Mouse (Mus musculus) frontal cortex, postnatal 10 days (tissue): ENCODE results near the gene Dhrs3.

Experiments
- DNase-seq, 2 experiments: peaks; one replicate each; pipeline ENCODE4 v3.0.0; 2022; ENCODE audit warnings: low spot score in 2 of 2, mixed read lengths in 1 of 2

Dhrs3 gene

GRCm38 (mm10) chr4:144939847-144940411 is 47.3 kb downstream of the Dhrs3 start:
- no peak for DNase-seq

- no peak for DNase-seq
Measured at GRCm38 (mm10) chr4:144940796-144941462, 48.3 kb downstream of the Dhrs3 start.

GRCm38 (mm10) chr4:144942433-144942832 is 49.8 kb downstream of the Dhrs3 start:
- DNase-seq, result no peak

GRCm38 (mm10) chr4:144943273-144943672 is 50.6 kb downstream of the Dhrs3 start:
- DNase-seq, result no peak

- DNase-seq, result no peak
Measured at GRCm38 (mm10) chr4:144947738-144948390, 55.2 kb downstream of the Dhrs3 start.

- no peak for DNase-seq
Measured at GRCm38 (mm10) chr4:144949441-144950326, 57.1 kb downstream of the Dhrs3 start.

GRCm38 (mm10) chr4:144950327-144950711 is 57.7 kb downstream of the Dhrs3 start:
- no peak for DNase-seq

GRCm38 (mm10) chr4:144950883-144951282 is 58.3 kb downstream of the Dhrs3 start:
- DNase-seq, result no peak

- no peak for DNase-seq
Measured at GRCm38 (mm10) chr4:144951859-144952258, 59.2 kb downstream of the Dhrs3 start.

- DNase-seq, result no peak
Measured at GRCm38 (mm10) chr4:144953421-144953820, 60.8 kb downstream of the Dhrs3 start.

GRCm38 (mm10) chr4:144955863-144956262 is 63.2 kb downstream of the Dhrs3 start:
- no peak for DNase-seq

GRCm38 (mm10) chr4:144956293-144956692 is 63.7 kb downstream of the Dhrs3 start:
- DNase-seq, result no peak

- DNase-seq, result no peak
Measured at GRCm38 (mm10) chr4:144957186-144957585, 64.6 kb downstream of the Dhrs3 start.

GRCm38 (mm10) chr4:144957721-144958120 is 65.1 kb downstream of the Dhrs3 start:
- no peak for DNase-seq

- DNase-seq, result no peak
Measured at GRCm38 (mm10) chr4:144960188-144960904, 67.7 kb downstream of the Dhrs3 start.

- DNase-seq, result no peak
Measured at GRCm38 (mm10) chr4:144961232-144961631, 68.6 kb downstream of the Dhrs3 start.

GRCm38 (mm10) chr4:144961696-144962095 is 69.1 kb downstream of the Dhrs3 start:
- no peak for DNase-seq

GRCm38 (mm10) chr4:144965255-144965654 is 72.6 kb downstream of the Dhrs3 start:
- DNase-seq, result no peak

- DNase-seq, result no peak
Measured at GRCm38 (mm10) chr4:144968371-144968770, 75.7 kb downstream of the Dhrs3 start.

- DNase-seq, result no peak
Measured at GRCm38 (mm10) chr4:144969030-144969429, 76.4 kb downstream of the Dhrs3 start.

- no peak for DNase-seq
Measured at GRCm38 (mm10) chr4:144971048-144971447, 78.4 kb downstream of the Dhrs3 start.
